Mouse (Mus musculus): ENCODE results near the gene Gm44511. TPM values are rescaled to one million over a fixed set of nuclear protein-coding genes. Genes with fewer than 3 reads are reported as not detected.
"Not testable (repeated sequence)": the region's sequence is repeated elsewhere in the genome, so short reads cannot be mapped to it uniquely, and the experiment has no call there.

Gm44511 gene
- polyA plus RNA-seq, 1 experiment from 2014 or later, result not detected

GRCm38 (mm10) chr6:128766486-128767254 is 59.4 kb downstream of the Gm44511 start:
- H3K4me2 ChIP-seq (ENCODE audit: low read depth, low read length); ATAC-seq (replicated peaks; ENCODE audit: insufficient number of reproducible peaks, low FRiP score, low TSS enrichment, low read depth); H3K4me3 ChIP-seq (ENCODE audit: low read depth, low read length); H3K9me3 ChIP-seq (replicated peaks; ENCODE audit: control insufficient read depth, low read length); H3K27ac ChIP-seq (replicated peaks; ENCODE audit: low read depth, low read length); H3K27me3 ChIP-seq (ENCODE audit: control insufficient read depth, insufficient read depth, low read length); H3K36me3 ChIP-seq (replicated peaks; ENCODE audit: control insufficient read depth, insufficient read depth, low read depth, low read length); H3K9ac ChIP-seq (replicated peaks; ENCODE audit: low read length); H3K4me1 ChIP-seq (ENCODE audit: control insufficient read depth, insufficient read depth, low read length): not testable (repeated sequence)
- WGBS, result 68% methylated on average over 6 of the region's 6 CpGs
- peak; percentile 77 for DNase-seq (ENCODE audit: low spot score)

GRCm38 (mm10) chr6:128765211-128765610 is 60.9 kb downstream of the Gm44511 start:
- no peak for ATAC-seq (replicated peaks; ENCODE audit: insufficient number of reproducible peaks, low FRiP score, low TSS enrichment, low read depth)
- Histone ChIP-seq H3K36me3 (replicated peaks; ENCODE audit: control insufficient read depth, insufficient read depth, low read depth, low read length) (no peaks in the 10 kb centered on the region), H3K27ac (replicated peaks; ENCODE audit: low read depth, low read length) (no peak overlapping the region), H3K9me3 (replicated peaks; ENCODE audit: control insufficient read depth, low read length) (no peaks in the 10 kb centered on the region), H3K27me3 (ENCODE audit: control insufficient read depth, insufficient read depth, low read length) (no peaks in the 10 kb centered on the region), H3K4me1 (ENCODE audit: control insufficient read depth, insufficient read depth, low read length) (no peaks in the 10 kb centered on the region), H3K4me3 (ENCODE audit: low read depth, low read length) (no peak overlapping the region), H3K9ac (replicated peaks; ENCODE audit: low read length) (no peak overlapping the region), H3K4me2 (ENCODE audit: low read depth, low read length) (no peak overlapping the region)
- 83% methylated on average over 1 of the region's 1 CpGs for WGBS
- no peak for DNase-seq (ENCODE audit: low spot score)

GRCm38 (mm10) chr6:128764598-128764997 is 61.5 kb downstream of the Gm44511 start:
- H3K27me3 ChIP-seq (ENCODE audit: control insufficient read depth, insufficient read depth, low read length), result no peaks in the 10 kb centered on the region
- no peaks in the 10 kb centered on the region for H3K9me3 ChIP-seq (replicated peaks; ENCODE audit: control insufficient read depth, low read length)
- no peak overlapping the region for H3K9ac ChIP-seq (replicated peaks; ENCODE audit: low read length)
- 17% methylated on average over 5 of the region's 5 CpGs for WGBS
- H3K4me1 ChIP-seq (ENCODE audit: control insufficient read depth, insufficient read depth, low read length), result no peaks in the 10 kb centered on the region
- peak overlapping the region; percentile 44 for H3K4me3 ChIP-seq (ENCODE audit: low read depth, low read length)
- peak overlapping the region; percentile 19 for H3K4me2 ChIP-seq (ENCODE audit: low read depth, low read length)
- no peak overlapping the region for H3K27ac ChIP-seq (replicated peaks; ENCODE audit: low read depth, low read length)
- peak; percentile 12 for DNase-seq (ENCODE audit: low spot score)
- ATAC-seq (replicated peaks; ENCODE audit: insufficient number of reproducible peaks, low FRiP score, low TSS enrichment, low read depth), result no peak
- H3K36me3 ChIP-seq (replicated peaks; ENCODE audit: control insufficient read depth, insufficient read depth, low read depth, low read length), result no peaks in the 10 kb centered on the region

GRCm38 (mm10) chr6:128763736-128764523 is 62.2 kb downstream of the Gm44511 start:
- H3K4me3 ChIP-seq (ENCODE audit: low read depth, low read length), result peak overlapping the region; percentile 44
- peak overlapping the region; percentile 52 for H3K4me2 ChIP-seq (ENCODE audit: low read depth, low read length)
- DNase-seq (ENCODE audit: low spot score) (peak; percentile 96), ATAC-seq (replicated peaks; ENCODE audit: insufficient number of reproducible peaks, low FRiP score, low TSS enrichment, low read depth) (peak; percentile 93)
- H3K4me1 ChIP-seq (ENCODE audit: control insufficient read depth, insufficient read depth, low read length), result no peaks in the 10 kb centered on the region
- peak overlapping the region; percentile 48 for H3K9ac ChIP-seq (replicated peaks; ENCODE audit: low read length)
- H3K36me3 ChIP-seq (replicated peaks; ENCODE audit: control insufficient read depth, insufficient read depth, low read depth, low read length), result no peaks in the 10 kb centered on the region
- H3K27ac ChIP-seq (replicated peaks; ENCODE audit: low read depth, low read length), result 0 out of 2 replicates have a peak overlapping the region, but pooled peaks have one; percentile 9
- no peaks in the 10 kb centered on the region for H3K27me3 ChIP-seq (ENCODE audit: control insufficient read depth, insufficient read depth, low read length)
- no peaks in the 10 kb centered on the region for H3K9me3 ChIP-seq (replicated peaks; ENCODE audit: control insufficient read depth, low read length)
- 1% methylated on average over 30 of the region's 30 CpGs for WGBS

GRCm38 (mm10) chr6:128762892-128763670 is 63.0 kb downstream of the Gm44511 start:
- not testable (repeated sequence) for H3K27ac ChIP-seq (replicated peaks; ENCODE audit: low read depth, low read length)

GRCm38 (mm10) chr6:128761144-128761540 is 65.0 kb downstream of the Gm44511 start:
- no peaks in the 10 kb centered on the region for H3K36me3 ChIP-seq (replicated peaks; ENCODE audit: control insufficient read depth, insufficient read depth, low read depth, low read length)
- H3K27ac ChIP-seq (replicated peaks; ENCODE audit: low read depth, low read length), result no peak overlapping the region
- H3K9ac ChIP-seq (replicated peaks; ENCODE audit: low read length), result peak overlapping the region; percentile 39; the same call in 1 of the 2 replicates
- H3K4me3 ChIP-seq (ENCODE audit: low read depth, low read length), result peak overlapping the region; percentile 58
- ATAC-seq (replicated peaks; ENCODE audit: insufficient number of reproducible peaks, low FRiP score, low TSS enrichment, low read depth), result no peak
- H3K4me1 ChIP-seq (ENCODE audit: control insufficient read depth, insufficient read depth, low read length), result no peaks in the 10 kb centered on the region
- H3K27me3 ChIP-seq (ENCODE audit: control insufficient read depth, insufficient read depth, low read length), result no peaks in the 10 kb centered on the region
- H3K9me3 ChIP-seq (replicated peaks; ENCODE audit: control insufficient read depth, low read length), result no peaks in the 10 kb centered on the region
- DNase-seq (ENCODE audit: low spot score), result peak; percentile 34
- WGBS, result 49% methylated on average over 5 of the region's 5 CpGs
- H3K4me2 ChIP-seq (ENCODE audit: low read depth, low read length), result peak overlapping the region; percentile 19; the same call in 1 of the 2 replicates

More at GRCm38 (mm10) chr6:128762892-128763670, 63.0 kb downstream of the Gm44511 start:
- not testable (repeated sequence) for H3K4me1 ChIP-seq (ENCODE audit: control insufficient read depth, insufficient read depth, low read length); H3K9ac ChIP-seq (replicated peaks; ENCODE audit: low read length); H3K27me3 ChIP-seq (ENCODE audit: control insufficient read depth, insufficient read depth, low read length); H3K36me3 ChIP-seq (replicated peaks; ENCODE audit: control insufficient read depth, insufficient read depth, low read depth, low read length); ATAC-seq (replicated peaks; ENCODE audit: insufficient number of reproducible peaks, low FRiP score, low TSS enrichment, low read depth); H3K9me3 ChIP-seq (replicated peaks; ENCODE audit: control insufficient read depth, low read length); DNase-seq (ENCODE audit: low spot score)
- peak overlapping the region; percentile 52 for H3K4me2 ChIP-seq (ENCODE audit: low read depth, low read length)
- WGBS, result 69% methylated on average over 9 of the region's 10 CpGs
- peak overlapping the region; percentile 44 for H3K4me3 ChIP-seq (ENCODE audit: low read depth, low read length)

GRCm38 (mm10) chr6:128760416-128761143 is 65.5 kb downstream of the Gm44511 start:
- 0 out of 2 replicates have a peak overlapping the region, but pooled peaks have one; percentile 20 for H3K27ac ChIP-seq (replicated peaks; ENCODE audit: low read depth, low read length)
- peak; percentile 85 for DNase-seq (ENCODE audit: low spot score)
- peak overlapping the region; percentile 19; the same call in 1 of the 2 replicates for H3K4me2 ChIP-seq (ENCODE audit: low read depth, low read length)
- peak overlapping the region; percentile 58 for H3K4me3 ChIP-seq (ENCODE audit: low read depth, low read length)
- ATAC-seq (replicated peaks; ENCODE audit: insufficient number of reproducible peaks, low FRiP score, low TSS enrichment, low read depth), result peak; percentile 74
- H3K9me3 ChIP-seq (replicated peaks; ENCODE audit: control insufficient read depth, low read length); H3K36me3 ChIP-seq (replicated peaks; ENCODE audit: control insufficient read depth, insufficient read depth, low read depth, low read length); H3K27me3 ChIP-seq (ENCODE audit: control insufficient read depth, insufficient read depth, low read length); H3K4me1 ChIP-seq (ENCODE audit: control insufficient read depth, insufficient read depth, low read length): not testable (repeated sequence)
- peak overlapping the region; percentile 56 for H3K9ac ChIP-seq (replicated peaks; ENCODE audit: low read length)
- WGBS, result 0% methylated on average over 42 of the region's 44 CpGs
